Mouse (Mus musculus): ENCODE data around the gene Gdap1l1. TPM values are rescaled to one million over a fixed set of nuclear protein-coding genes. Genes with fewer than 3 reads are reported as not detected.

The Gdap1l1 gene
- polyA plus RNA-seq, 1 experiment from 2014 or later, result 0.64 TPM

DNA sequence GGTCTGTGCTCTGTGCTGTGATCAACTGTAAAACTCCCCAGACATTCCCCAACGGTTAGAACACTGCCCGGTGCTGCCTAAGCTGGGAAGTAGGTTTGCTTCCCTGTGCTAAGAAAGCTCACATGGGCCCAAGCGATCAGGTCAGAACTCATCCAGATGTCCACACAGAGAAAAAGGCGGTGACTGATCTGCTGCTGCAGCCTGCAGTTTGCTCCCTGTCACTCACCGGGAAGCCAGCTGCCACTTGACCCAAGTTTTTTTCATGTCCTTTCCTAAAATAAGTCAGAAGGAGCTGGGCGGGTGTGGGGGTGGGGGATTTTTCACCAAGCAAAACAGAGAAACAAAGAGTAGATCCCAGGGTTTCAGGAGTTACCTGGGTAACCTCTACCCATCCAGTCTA lies 26.3 kb downstream of the Gdap1l1 start:
- Histone ChIP-seq H3K9me3 (replicated peaks; ENCODE audit: low read length) (no peaks in the 10 kb centered on the region), H3K36me3 (ENCODE audit: insufficient read depth, low read length) (peaks cover 11% of the 10 kb centered on the region; the same call in 1 of the 2 replicates), H3K9ac (ENCODE audit: low read depth, low read length) (no peak overlapping the region), H3K4me2 (ENCODE audit: low read length) (no peak overlapping the region), H3K4me3 (replicated peaks; ENCODE audit: low read depth, low read length) (no peak overlapping the region), H3K27me3 (ENCODE audit: insufficient read depth, low read length) (no peaks in the 10 kb centered on the region), H3K27ac (no peak overlapping the region), H3K4me1 (replicated peaks; ENCODE audit: insufficient read depth, low read length) (no peaks in the 10 kb centered on the region)
- WGBS, result 60% methylated on average over 6 of the region's 6 CpGs
- TF ChIP-seq CTCF (IDR thresholded peaks at IDR 0.05; ENCODE audit: low read depth), result no peak
- DNase-seq (ENCODE audit: low spot score) (no peak), ATAC-seq (replicated peaks; ENCODE audit: low FRiP score, low read depth) (no peak)

DNA sequence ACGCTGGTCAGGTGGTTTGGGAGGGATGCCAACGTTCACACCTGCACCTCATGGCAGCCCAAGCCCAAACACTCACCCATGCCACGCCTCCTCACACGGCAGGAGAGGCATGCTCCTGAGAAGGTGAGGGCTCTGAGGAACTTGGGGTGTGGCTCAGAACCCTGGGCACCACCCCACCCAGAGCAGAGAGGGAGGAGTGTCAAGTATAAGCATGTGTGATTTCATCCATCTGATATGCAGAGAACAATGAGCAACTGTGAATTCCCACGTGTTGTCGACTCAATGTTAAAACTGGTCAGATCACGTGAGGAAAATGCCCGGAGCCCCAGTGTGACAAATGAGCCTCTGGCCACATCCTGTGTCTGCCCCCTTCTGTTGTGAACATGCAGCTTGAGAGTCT lies 28.5 kb downstream of the Gdap1l1 start:
- no peak overlapping the region for H3K4me2 ChIP-seq (ENCODE audit: low read length)
- no peak overlapping the region for H3K27ac ChIP-seq
- H3K4me3 ChIP-seq (replicated peaks; ENCODE audit: low read depth, low read length), result no peak overlapping the region
- ATAC-seq (replicated peaks; ENCODE audit: low FRiP score, low read depth), result no peak; the same call in 1 of the 2 replicates
- peaks cover 11% of the 10 kb centered on the region; the same call in 1 of the 2 replicates for H3K36me3 ChIP-seq (ENCODE audit: insufficient read depth, low read length)
- H3K9ac ChIP-seq (ENCODE audit: low read depth, low read length), result no peak overlapping the region
- H3K4me1 ChIP-seq (replicated peaks; ENCODE audit: insufficient read depth, low read length), result peaks cover 8% of the 10 kb centered on the region; the same call in 1 of the 2 replicates
- DNase-seq (ENCODE audit: low spot score), result no peak
- no peaks in the 10 kb centered on the region for H3K9me3 ChIP-seq (replicated peaks; ENCODE audit: low read length)
- WGBS, result 76% methylated on average over 8 of the region's 8 CpGs
- H3K27me3 ChIP-seq (ENCODE audit: insufficient read depth, low read length), result no peaks in the 10 kb centered on the region
- no peak for TF ChIP-seq CTCF (IDR thresholded peaks at IDR 0.05; ENCODE audit: low read depth)

DNA sequence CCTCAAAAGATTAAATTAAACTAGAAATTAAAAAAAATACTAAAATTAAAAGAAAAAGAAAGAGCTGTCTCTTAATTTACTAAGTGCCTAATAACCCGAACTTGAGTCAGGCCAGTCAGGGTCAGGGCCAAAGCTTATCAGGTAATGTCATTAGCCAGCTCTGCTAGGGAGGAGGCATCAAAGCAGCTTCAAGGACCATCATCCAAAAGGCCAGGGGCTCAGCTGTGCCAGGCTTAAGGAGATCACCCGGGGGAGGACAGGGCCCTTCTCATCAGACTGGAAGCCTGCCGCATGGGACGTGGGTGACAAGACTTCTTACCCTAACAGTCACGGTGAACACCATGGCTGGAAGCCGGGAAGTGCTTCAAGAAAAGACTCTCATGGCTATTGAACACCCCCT lies 29.3 kb downstream of the Gdap1l1 start:
- 90% methylated on average over 6 of the region's 6 CpGs for WGBS
- ATAC-seq (replicated peaks; ENCODE audit: low FRiP score, low read depth) (no peak), DNase-seq (ENCODE audit: low spot score) (no peak)
- TF ChIP-seq CTCF (IDR thresholded peaks at IDR 0.05; ENCODE audit: low read depth), result no peak
- Histone ChIP-seq H3K36me3 (ENCODE audit: insufficient read depth, low read length) (peaks cover 11% of the 10 kb centered on the region; the same call in 1 of the 2 replicates), H3K4me2 (ENCODE audit: low read length) (no peak overlapping the region), H3K27me3 (ENCODE audit: insufficient read depth, low read length) (no peaks in the 10 kb centered on the region), H3K4me1 (replicated peaks; ENCODE audit: insufficient read depth, low read length) (peaks cover 8% of the 10 kb centered on the region; the same call in 1 of the 2 replicates), H3K4me3 (replicated peaks; ENCODE audit: low read depth, low read length) (no peak overlapping the region), H3K9me3 (replicated peaks; ENCODE audit: low read length) (no peaks in the 10 kb centered on the region), H3K27ac (no peak overlapping the region), H3K9ac (ENCODE audit: low read depth, low read length) (no peak overlapping the region)

DNA sequence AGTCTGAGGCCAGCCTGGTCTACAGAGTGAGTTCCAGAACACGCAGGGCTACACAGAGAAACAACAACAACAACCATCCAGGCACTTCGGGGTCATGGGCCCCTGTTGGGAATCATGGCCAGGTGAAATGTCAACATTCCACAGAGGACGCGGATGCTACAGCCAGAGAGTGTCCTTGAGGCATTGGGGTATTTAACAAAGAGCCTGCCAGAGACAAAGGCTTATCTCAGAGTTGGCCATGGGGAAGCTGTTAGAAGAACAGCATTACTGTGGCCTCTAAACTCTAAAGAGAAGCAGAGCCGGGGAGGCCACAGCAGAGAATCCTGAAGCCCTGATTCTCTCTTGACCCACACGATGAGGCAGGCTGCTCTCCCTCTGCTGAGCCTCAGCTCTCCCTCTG lies 30.6 kb downstream of the Gdap1l1 start:
- Histone ChIP-seq H3K27ac (no peak overlapping the region), H3K27me3 (ENCODE audit: insufficient read depth, low read length) (no peaks in the 10 kb centered on the region), H3K9ac (ENCODE audit: low read depth, low read length) (no peak overlapping the region), H3K4me1 (replicated peaks; ENCODE audit: insufficient read depth, low read length) (peaks cover 8% of the 10 kb centered on the region; the same call in 1 of the 2 replicates), H3K9me3 (replicated peaks; ENCODE audit: low read length) (no peaks in the 10 kb centered on the region), H3K36me3 (ENCODE audit: insufficient read depth, low read length) (peaks cover 11% of the 10 kb centered on the region; the same call in 1 of the 2 replicates), H3K4me2 (ENCODE audit: low read length) (no peak overlapping the region), H3K4me3 (replicated peaks; ENCODE audit: low read depth, low read length) (no peak overlapping the region)
- TF ChIP-seq CTCF (IDR thresholded peaks at IDR 0.05; ENCODE audit: low read depth), result no peak
- DNase-seq (ENCODE audit: low spot score) (no peak), ATAC-seq (replicated peaks; ENCODE audit: low FRiP score, low read depth) (no peak)
- 92% methylated on average over 6 of the region's 6 CpGs for WGBS

DNA sequence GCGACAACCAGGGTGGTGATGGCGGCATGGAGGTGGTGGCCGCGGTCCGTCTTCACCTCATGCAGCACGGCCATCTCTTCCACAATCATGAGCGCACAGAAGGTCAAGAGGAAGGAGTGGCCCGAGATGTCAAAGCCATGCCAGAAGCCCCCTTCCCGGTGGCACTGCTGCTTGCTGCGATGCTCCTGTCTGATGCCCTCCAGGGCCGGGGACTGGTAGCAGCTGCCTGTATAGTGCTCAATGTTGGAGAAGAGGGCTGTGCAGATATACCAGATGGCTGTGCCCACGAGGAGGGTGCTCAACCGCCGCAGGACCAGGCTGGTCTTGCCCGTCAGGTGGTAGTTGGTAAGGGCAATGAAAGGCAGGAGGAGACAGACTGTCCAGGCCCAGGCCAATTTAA lies 31.4 kb downstream of the Gdap1l1 start:
- Histone ChIP-seq H3K9ac (ENCODE audit: low read depth, low read length) (no peak overlapping the region), H3K9me3 (replicated peaks; ENCODE audit: low read length) (no peaks in the 10 kb centered on the region), H3K36me3 (ENCODE audit: insufficient read depth, low read length) (peaks cover 11% of the 10 kb centered on the region; the same call in 1 of the 2 replicates), H3K27ac (no peak overlapping the region), H3K27me3 (ENCODE audit: insufficient read depth, low read length) (no peaks in the 10 kb centered on the region), H3K4me1 (replicated peaks; ENCODE audit: insufficient read depth, low read length) (peaks cover 8% of the 10 kb centered on the region; the same call in 1 of the 2 replicates), H3K4me3 (replicated peaks; ENCODE audit: low read depth, low read length) (no peak overlapping the region), H3K4me2 (ENCODE audit: low read length) (no peak overlapping the region)
- ATAC-seq (replicated peaks; ENCODE audit: low FRiP score, low read depth) (no peak), DNase-seq (ENCODE audit: low spot score) (no peak)
- no peak for TF ChIP-seq CTCF (IDR thresholded peaks at IDR 0.05; ENCODE audit: low read depth)
- WGBS, result 97% methylated on average over 15 of the region's 15 CpGs

DNA sequence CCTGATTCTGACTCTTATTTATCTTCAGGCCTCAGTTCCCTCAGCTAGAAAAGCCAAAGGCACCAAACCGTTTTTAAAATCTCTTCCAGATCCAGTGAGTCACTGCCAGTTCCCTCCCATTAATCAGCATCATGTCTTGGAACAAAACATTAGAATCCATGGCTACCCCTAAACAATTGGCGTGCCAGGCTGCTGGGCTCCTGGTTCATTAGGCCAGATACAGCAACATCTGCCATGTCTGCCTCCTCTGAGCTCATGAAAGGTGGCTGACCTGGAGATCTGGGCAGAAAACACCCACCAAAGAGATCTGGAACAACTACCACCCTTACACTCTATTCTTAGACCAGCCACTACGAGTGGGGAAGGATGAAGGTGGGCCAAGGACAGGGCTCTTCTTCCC lies 32.9 kb downstream of the Gdap1l1 start:
- Histone ChIP-seq H3K9ac (ENCODE audit: low read depth, low read length) (no peak overlapping the region; the same call in 1 of the 2 replicates), H3K4me2 (ENCODE audit: low read length) (peak overlapping the region; percentile 91), H3K27ac (no peak overlapping the region), H3K4me3 (replicated peaks; ENCODE audit: low read depth, low read length) (no peak overlapping the region), H3K36me3 (ENCODE audit: insufficient read depth, low read length) (peaks cover 11% of the 10 kb centered on the region; the same call in 1 of the 2 replicates), H3K9me3 (replicated peaks; ENCODE audit: low read length) (no peaks in the 10 kb centered on the region), H3K27me3 (ENCODE audit: insufficient read depth, low read length) (no peaks in the 10 kb centered on the region), H3K4me1 (replicated peaks; ENCODE audit: insufficient read depth, low read length) (peaks cover 8% of the 10 kb centered on the region; the same call in 1 of the 2 replicates)
- 69% methylated on average over 3 of the region's 3 CpGs for WGBS
- no peak for TF ChIP-seq CTCF (IDR thresholded peaks at IDR 0.05; ENCODE audit: low read depth)
- DNase-seq (ENCODE audit: low spot score) (no peak), ATAC-seq (replicated peaks; ENCODE audit: low FRiP score, low read depth) (no peak)

All from kidney, postnatal 0 days (tissue).